Mouse (Mus musculus): ENCODE data around the gene Fam168b. TPM values are rescaled to one million over a fixed set of nuclear protein-coding genes. Genes with fewer than 3 reads are reported as not detected.
A peak's percentile ranks its signal among the peaks of the same experiment; 100 is the strongest.

The Fam168b gene
- 65.3 and 71.4 TPM in 2 replicates for polyA plus RNA-seq (2011; ENCODE audit: insufficient read depth, insufficient read length, low read depth, missing spikeins)

DNA sequence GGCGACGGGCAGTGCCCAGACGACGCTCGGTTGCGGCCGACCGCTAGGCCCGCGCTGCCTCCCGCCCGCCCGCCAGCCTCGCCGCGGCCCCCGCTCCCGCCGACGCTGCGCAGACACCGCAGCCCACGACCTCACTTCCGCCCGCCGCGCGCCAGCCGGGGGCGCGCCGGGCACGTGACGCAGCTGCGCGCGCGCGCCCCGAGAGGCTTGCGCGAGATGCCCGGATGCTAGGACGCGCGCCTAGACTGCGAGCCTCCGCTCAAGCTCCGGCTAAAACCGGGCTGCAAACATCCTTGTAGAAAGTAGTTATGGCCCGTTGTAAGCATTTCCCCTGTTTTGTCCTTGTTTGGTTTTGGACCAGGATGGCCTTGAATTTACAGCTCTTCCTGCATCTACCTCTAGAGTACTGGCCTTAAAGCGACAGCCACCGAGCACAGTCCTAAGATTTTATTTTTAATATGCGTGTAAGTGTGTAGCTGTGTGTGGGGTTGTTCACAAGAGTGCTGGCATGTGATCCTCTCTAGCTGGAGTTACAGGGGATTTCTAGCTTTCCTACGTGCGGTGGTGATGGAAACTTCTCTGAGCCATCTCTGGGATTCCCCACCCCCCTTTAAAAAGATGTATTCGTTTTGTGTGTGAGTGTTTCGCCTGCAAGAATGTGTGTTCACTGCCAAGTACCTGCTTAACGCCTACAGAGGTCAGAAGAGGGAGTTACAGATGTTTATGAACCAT is at the start of gene Fam168b:
Gene Fam168b (minus strand): TSS at position 179 of the 732 bp plus-strand sequence.
- TF ChIP-seq CTCF (IDR thresholded peaks at IDR 0.05; ENCODE audit: low read depth, low read length) (no peak), EP300 (IDR thresholded peaks at IDR 0.05; ENCODE audit: insufficient read depth, low read depth, low read length) (0 out of 2 replicates have a peak, but pooled peaks have one; percentile 13), POLR2A (IDR thresholded peaks at IDR 0.05; ENCODE audit: insufficient read depth, low read length) (peak; percentile 81)
- Histone ChIP-seq H3K27ac (ENCODE audit: insufficient read depth, low read length) (peak within 1 kb of the TSS; percentile 80), H3K4me3 (ENCODE audit: low read depth, low read length) (peak within 1 kb of the TSS; percentile 95), H3K9me3 (replicated peaks; ENCODE audit: control insufficient read depth, insufficient read depth, low read length, poor library complexity, severe bottlenecking) (no peaks in the 10 kb centered on the region), H3K9ac (ENCODE audit: low read depth, poor library complexity, severe bottlenecking) (peak within 1 kb of the TSS; percentile 91), H3K27me3 (ENCODE audit: control insufficient read depth, insufficient read depth, low read length, poor library complexity, severe bottlenecking) (no peaks in the 10 kb centered on the region), H3K36me3 (ENCODE audit: control insufficient read depth, insufficient read depth, low read length, poor library complexity, severe bottlenecking) (no peaks in the 10 kb centered on the region), H3K4me1 (ENCODE audit: control insufficient read depth, insufficient read depth, low read length) (no peaks in the 10 kb centered on the region)

GRCm38 (mm10) chr1:34892466-34892865 is 49.6 kb upstream of the Fam168b start:
- Histone ChIP-seq H3K27ac (ENCODE audit: insufficient read depth, low read length) (no peak overlapping the region), H3K9me3 (replicated peaks; ENCODE audit: control insufficient read depth, insufficient read depth, low read length, poor library complexity, severe bottlenecking) (no peaks in the 10 kb centered on the region), H3K27me3 (ENCODE audit: control insufficient read depth, insufficient read depth, low read length, poor library complexity, severe bottlenecking) (no peaks in the 10 kb centered on the region), H3K4me3 (ENCODE audit: low read depth, low read length) (no peak overlapping the region), H3K9ac (ENCODE audit: low read depth, poor library complexity, severe bottlenecking) (no peak overlapping the region), H3K36me3 (ENCODE audit: control insufficient read depth, insufficient read depth, low read length, poor library complexity, severe bottlenecking) (no peaks in the 10 kb centered on the region), H3K4me1 (ENCODE audit: control insufficient read depth, insufficient read depth, low read length) (no peaks in the 10 kb centered on the region)
- TF ChIP-seq POLR2A (IDR thresholded peaks at IDR 0.05; ENCODE audit: insufficient read depth, low read length) (no peak), EP300 (IDR thresholded peaks at IDR 0.05; ENCODE audit: insufficient read depth, low read depth, low read length) (no peak), CTCF (IDR thresholded peaks at IDR 0.05; ENCODE audit: low read depth, low read length) (no peak)

- no peak overlapping the region for H3K4me3 ChIP-seq (ENCODE audit: low read depth, low read length)
- H3K27me3 ChIP-seq (ENCODE audit: control insufficient read depth, insufficient read depth, low read length, poor library complexity, severe bottlenecking), result no peaks in the 10 kb centered on the region
- H3K9ac ChIP-seq (ENCODE audit: low read depth, poor library complexity, severe bottlenecking), result no peak overlapping the region
- H3K27ac ChIP-seq (ENCODE audit: insufficient read depth, low read length), result no peak overlapping the region
- TF ChIP-seq CTCF (IDR thresholded peaks at IDR 0.05; ENCODE audit: low read depth, low read length) (peak; percentile 68), POLR2A (IDR thresholded peaks at IDR 0.05; ENCODE audit: insufficient read depth, low read length) (no peak)
- H3K9me3 ChIP-seq (replicated peaks; ENCODE audit: control insufficient read depth, insufficient read depth, low read length, poor library complexity, severe bottlenecking), result no peaks in the 10 kb centered on the region
- no peaks in the 10 kb centered on the region for H3K36me3 ChIP-seq (ENCODE audit: control insufficient read depth, insufficient read depth, low read length, poor library complexity, severe bottlenecking)
- no peaks in the 10 kb centered on the region for H3K4me1 ChIP-seq (ENCODE audit: control insufficient read depth, insufficient read depth, low read length)
Observed at GRCm38 (mm10) chr1:34891559-34892289, 48.9 kb upstream of the Fam168b start.

GRCm38 (mm10) chr1:34883776-34884175 is 40.9 kb upstream of the Fam168b start:
- TF ChIP-seq EP300 (IDR thresholded peaks at IDR 0.05; ENCODE audit: insufficient read depth, low read depth, low read length) (0 out of 2 replicates have a peak, but pooled peaks have one; percentile 15), CTCF (IDR thresholded peaks at IDR 0.05; ENCODE audit: low read depth, low read length) (no peak)
- H3K36me3 ChIP-seq (ENCODE audit: control insufficient read depth, insufficient read depth, low read length, poor library complexity, severe bottlenecking), result no peaks in the 10 kb centered on the region
- no peaks in the 10 kb centered on the region for H3K27me3 ChIP-seq (ENCODE audit: control insufficient read depth, insufficient read depth, low read length, poor library complexity, severe bottlenecking)
- H3K4me3 ChIP-seq (ENCODE audit: low read depth, low read length), result no peak overlapping the region
- H3K9ac ChIP-seq (ENCODE audit: low read depth, poor library complexity, severe bottlenecking), result no peak overlapping the region
- no peak overlapping the region for H3K27ac ChIP-seq (ENCODE audit: insufficient read depth, low read length)
- H3K9me3 ChIP-seq (replicated peaks; ENCODE audit: control insufficient read depth, insufficient read depth, low read length, poor library complexity, severe bottlenecking), result 0 out of 2 replicates have a peak, but pooled peaks cover 7% of the 10 kb centered on the region
- peaks cover 2% of the 10 kb centered on the region for H3K4me1 ChIP-seq (ENCODE audit: control insufficient read depth, insufficient read depth, low read length)

- TF ChIP-seq POLR2A (IDR thresholded peaks at IDR 0.05; ENCODE audit: insufficient read depth, low read length) (no peak), CTCF (IDR thresholded peaks at IDR 0.05; ENCODE audit: low read depth, low read length) (no peak), EP300 (IDR thresholded peaks at IDR 0.05; ENCODE audit: insufficient read depth, low read depth, low read length) (no peak)
- H3K36me3 ChIP-seq (ENCODE audit: control insufficient read depth, insufficient read depth, low read length, poor library complexity, severe bottlenecking), result no peaks in the 10 kb centered on the region
- H3K27me3 ChIP-seq (ENCODE audit: control insufficient read depth, insufficient read depth, low read length, poor library complexity, severe bottlenecking), result no peaks in the 10 kb centered on the region
- H3K4me1 ChIP-seq (ENCODE audit: control insufficient read depth, insufficient read depth, low read length), result peaks cover 2% of the 10 kb centered on the region
- no peak overlapping the region for H3K27ac ChIP-seq (ENCODE audit: insufficient read depth, low read length)
- H3K9ac ChIP-seq (ENCODE audit: low read depth, poor library complexity, severe bottlenecking), result no peak overlapping the region
- 0 out of 2 replicates have a peak, but pooled peaks cover 7% of the 10 kb centered on the region for H3K9me3 ChIP-seq (replicated peaks; ENCODE audit: control insufficient read depth, insufficient read depth, low read length, poor library complexity, severe bottlenecking)
- no peak overlapping the region for H3K4me3 ChIP-seq (ENCODE audit: low read depth, low read length)
Observed at GRCm38 (mm10) chr1:34879611-34880010, 36.7 kb upstream of the Fam168b start.

- Histone ChIP-seq H3K36me3 (ENCODE audit: control insufficient read depth, insufficient read depth, low read length, poor library complexity, severe bottlenecking) (no peaks in the 10 kb centered on the region), H3K27me3 (ENCODE audit: control insufficient read depth, insufficient read depth, low read length, poor library complexity, severe bottlenecking) (no peaks in the 10 kb centered on the region), H3K9me3 (replicated peaks; ENCODE audit: control insufficient read depth, insufficient read depth, low read length, poor library complexity, severe bottlenecking) (no peaks in the 10 kb centered on the region), H3K27ac (ENCODE audit: insufficient read depth, low read length) (no peak overlapping the region), H3K4me1 (ENCODE audit: control insufficient read depth, insufficient read depth, low read length) (no peaks in the 10 kb centered on the region), H3K4me3 (ENCODE audit: low read depth, low read length) (no peak overlapping the region), H3K9ac (ENCODE audit: low read depth, poor library complexity, severe bottlenecking) (no peak overlapping the region)
- TF ChIP-seq POLR2A (IDR thresholded peaks at IDR 0.05; ENCODE audit: insufficient read depth, low read length) (no peak), EP300 (IDR thresholded peaks at IDR 0.05; ENCODE audit: insufficient read depth, low read depth, low read length) (no peak), CTCF (IDR thresholded peaks at IDR 0.05; ENCODE audit: low read depth, low read length) (no peak)
Observed at GRCm38 (mm10) chr1:34873551-34873950, 30.7 kb upstream of the Fam168b start.
